Mouse (Mus musculus) B cell, adult 62 days (primary cell): ENCODE results near the gene Slc16a14. TPM values are rescaled to one million over a fixed set of nuclear protein-coding genes. Genes with fewer than 3 reads are reported as not detected.

Experiments used
- total RNA-seq: library from RNA; stranded (reverse); gene quantifications from 4 replicates; pipeline ENCODE4 v1.2.4, GENCODE M21; 2023

The Slc16a14 gene
- total RNA-seq: not detected in 4 replicates

DNA sequence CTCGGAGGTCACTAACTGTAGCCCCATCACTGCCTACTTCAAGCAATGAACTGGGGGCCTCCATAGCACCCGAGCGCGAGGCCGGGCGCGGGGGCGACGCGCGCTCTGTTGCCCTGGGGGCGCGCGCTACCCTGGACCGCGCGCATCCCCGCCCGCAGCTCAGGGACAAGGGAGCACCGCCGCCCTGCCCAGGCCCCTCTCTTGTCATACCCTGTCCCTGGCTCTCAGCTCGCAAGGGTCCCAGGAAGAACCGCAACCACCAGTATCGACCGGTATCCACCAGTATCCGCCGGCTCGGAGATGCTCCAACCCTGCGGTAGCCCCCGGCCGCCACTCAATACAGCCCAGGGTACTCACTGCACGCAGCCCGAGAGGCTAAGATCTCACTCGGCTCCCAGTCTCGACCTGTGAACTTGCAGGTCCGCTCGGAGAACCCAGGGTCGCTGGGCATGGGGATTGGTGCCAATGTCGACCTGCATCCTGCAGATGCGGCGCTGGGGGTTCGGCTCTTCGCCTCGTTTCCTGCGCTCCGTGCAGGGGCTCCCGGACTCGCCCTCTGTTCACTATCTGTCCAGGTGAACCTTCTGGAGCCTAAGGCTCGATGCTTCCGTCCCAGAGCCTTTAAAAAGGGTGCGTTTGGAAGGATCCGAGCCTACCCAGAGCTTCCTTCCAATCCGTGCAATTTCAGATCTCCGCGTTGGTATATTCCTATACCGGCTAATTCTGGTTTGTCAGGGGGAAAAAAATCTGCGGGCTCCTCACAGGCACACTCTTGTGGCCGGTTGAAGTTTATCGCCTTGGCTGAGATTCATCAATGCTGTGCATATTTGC, at the start of gene Slc16a14:
Slc16a14 (minus strand) TSS at position 632 of the 831 bp plus-strand sequence.

Other genes with a start within 250 kb of the Slc16a14 start
- not detected in 4 replicates for gene Dner, start 238.9 kb downstream of the Slc16a14 start, total RNA-seq
- gene Fbxo36, start 95.3 kb downstream of the Slc16a14 start, total RNA-seq: 0.72 to 0.88 TPM (median 0.83 TPM) in 3 of 4 replicates, not detected in the other
- 314 to 340 TPM (median 329 TPM) in 4 replicates for gene Trip12, start 94.6 kb downstream of the Slc16a14 start, total RNA-seq
- gene Gm10553, start 165.0 kb upstream of the Slc16a14 start, total RNA-seq: not detected in 4 replicates
- 24.7 to 32.0 TPM (median 27.5 TPM) in 4 replicates for gene A530032D15Rik, start 174.7 kb upstream of the Slc16a14 start, total RNA-seq